Mouse (Mus musculus): Measurements from ENCODE around the gene Calhm6.

Calhm6 gene

DNA sequence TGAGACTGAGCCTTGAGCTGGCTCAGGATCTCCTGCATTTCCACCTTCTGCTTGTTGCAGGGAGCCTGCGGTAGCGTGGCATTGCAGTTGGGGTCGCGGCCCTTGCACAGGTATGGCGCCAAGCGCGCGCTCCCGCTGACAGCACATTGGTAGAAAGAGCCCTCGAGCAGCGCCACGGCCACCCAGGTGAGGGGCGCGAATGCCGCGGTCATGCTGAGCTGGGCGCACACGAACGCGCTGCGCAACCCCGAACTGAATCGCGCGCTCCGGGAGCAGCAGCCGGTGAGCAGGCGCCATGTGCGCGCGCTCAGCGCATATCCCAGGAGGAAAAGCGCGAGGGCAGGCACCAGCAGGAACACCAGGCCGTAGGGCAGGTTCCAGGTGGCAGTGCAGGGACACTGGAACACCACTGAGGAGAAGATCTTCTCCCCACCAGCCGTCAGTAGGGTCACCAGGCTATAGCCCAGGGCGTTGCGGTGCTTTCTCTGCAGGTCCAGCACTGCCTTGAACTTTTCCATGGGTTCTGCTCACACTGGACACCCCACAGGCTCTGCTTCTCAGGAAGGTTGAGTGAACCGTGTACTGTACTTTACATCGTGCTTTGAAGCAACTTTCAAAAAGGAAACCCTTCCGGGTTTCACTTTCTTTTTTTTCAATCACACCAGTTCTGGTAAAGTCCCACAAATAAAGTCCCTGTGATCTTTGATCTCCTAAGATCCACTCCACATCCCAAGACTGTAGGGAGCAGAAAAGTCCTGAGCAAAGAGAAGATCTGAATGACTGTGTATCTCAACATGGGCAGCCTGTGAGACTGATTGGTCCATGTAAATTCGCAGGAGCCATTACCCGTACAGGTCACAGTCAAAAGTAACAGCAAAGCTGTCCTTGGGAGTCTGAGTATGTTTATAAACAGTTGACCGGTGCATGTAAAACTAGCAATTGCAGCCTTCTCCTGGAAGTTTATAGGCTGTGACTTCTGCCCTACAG is at the start of gene Calhm6:
Calhm6 (minus strand) TSS at position 593 of the 987 bp plus-strand sequence.
- no peak for DNase-seq (ENCODE audit: low spot score)

- no peak for DNase-seq (ENCODE audit: low spot score)
Measured at GRCm38 (mm10) chr10:34175870-34176606, 48.3 kb upstream of the Calhm6 start.

- DNase-seq (ENCODE audit: low spot score) = no peak
Measured at GRCm38 (mm10) chr10:34172663-34173282, 45.0 kb upstream of the Calhm6 start.

DNA sequence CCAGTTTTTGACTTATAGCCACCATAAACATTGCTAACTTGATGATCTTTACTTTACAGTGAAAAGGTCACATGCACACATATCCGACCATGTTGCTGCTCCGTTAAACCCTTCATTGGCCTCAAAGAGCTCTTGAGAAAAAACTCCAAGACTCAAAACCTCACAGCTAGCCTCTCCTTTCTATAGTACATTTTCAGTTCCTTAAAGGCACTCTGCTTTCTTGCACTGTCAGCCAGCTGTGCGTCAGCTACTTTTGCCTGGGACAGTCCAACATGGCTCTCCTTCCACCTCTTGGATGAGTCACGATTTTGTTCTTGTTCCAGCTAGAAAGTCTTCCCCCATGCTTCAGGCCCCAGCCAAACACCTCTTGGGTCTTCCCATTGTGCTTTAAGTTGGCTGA is 43.9 kb upstream of the Calhm6 start:
- no peak for DNase-seq (ENCODE audit: low spot score)

GRCm38 (mm10) chr10:34171191-34171590 is 43.4 kb upstream of the Calhm6 start:
- DNase-seq (ENCODE audit: low spot score) = no peak

DNA sequence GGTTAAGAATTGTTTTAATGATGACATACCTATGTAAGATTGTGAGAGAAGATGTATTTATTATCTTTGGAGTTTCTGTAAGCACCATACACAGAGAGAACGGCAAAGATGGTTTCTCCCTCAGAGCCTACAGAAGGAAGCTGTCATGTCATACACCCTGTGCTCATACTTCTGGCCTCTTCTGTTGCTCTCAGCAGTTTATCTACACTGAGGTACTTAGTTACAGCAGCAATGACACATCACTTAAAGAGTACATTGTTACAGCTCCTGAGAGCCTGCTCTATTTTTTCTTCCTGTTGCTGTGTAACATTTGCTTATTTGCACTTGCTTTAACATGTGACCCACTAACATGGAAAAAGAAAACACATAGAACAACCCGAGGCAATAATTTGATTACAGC is 39.2 kb upstream of the Calhm6 start:
- no peak for DNase-seq (ENCODE audit: low spot score)

DNA sequence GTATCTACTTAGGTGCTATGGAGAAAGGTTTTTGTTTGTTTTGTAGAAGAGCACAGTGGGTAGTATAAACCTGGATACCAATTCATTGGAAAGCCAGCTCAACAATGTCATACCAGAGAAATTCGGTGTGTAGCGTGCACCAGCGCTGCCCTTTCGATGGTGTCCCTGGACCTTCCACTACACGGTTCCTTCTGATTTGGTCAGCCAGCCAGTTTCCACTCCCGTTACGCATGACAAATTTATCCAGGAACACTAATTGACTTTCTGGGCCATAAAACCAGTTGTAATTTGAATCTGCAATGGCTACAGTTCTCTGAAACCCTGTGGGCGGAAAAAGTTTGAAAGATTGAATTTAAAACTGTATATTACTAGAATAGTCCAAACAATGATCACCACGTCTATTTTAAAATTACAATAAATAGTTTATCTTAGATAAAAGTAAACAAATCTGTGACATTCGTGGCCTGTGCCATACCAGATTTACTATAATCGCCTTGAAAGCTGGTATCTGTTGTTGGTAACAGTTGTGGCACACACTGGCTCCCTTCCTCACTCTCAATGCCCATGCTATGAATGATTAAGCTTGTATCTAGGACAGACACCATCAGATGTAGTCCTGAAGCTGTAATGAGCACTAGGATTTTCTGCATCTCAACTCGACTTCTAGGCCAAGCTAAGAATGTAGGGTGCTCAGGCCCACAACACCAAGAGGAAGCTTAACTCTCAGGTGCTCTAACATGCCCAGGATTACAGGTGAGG is 28.2 kb upstream of the Calhm6 start:
- no peak for DNase-seq (ENCODE audit: low spot score)

DNA sequence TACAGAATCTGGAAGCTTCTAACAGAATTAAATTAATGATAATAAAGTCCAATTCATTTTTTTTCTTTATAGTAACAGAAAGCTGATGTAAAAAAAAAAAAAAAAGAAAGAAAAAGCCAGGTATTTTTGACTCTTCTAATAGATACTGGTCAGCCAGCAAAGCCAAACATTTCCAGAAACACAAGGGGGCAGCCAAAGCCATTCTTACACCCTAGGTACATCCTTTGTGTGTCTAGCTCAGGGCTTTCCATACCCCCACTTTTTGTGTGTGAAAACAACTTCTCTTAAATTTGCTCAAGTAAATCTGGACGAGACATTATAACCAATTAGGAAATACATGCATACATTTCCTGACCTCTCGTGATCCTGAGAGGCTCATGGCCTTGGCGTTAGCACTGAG is 24.0 kb upstream of the Calhm6 start:
- DNase-seq (ENCODE audit: low spot score) = no peak

DNA sequence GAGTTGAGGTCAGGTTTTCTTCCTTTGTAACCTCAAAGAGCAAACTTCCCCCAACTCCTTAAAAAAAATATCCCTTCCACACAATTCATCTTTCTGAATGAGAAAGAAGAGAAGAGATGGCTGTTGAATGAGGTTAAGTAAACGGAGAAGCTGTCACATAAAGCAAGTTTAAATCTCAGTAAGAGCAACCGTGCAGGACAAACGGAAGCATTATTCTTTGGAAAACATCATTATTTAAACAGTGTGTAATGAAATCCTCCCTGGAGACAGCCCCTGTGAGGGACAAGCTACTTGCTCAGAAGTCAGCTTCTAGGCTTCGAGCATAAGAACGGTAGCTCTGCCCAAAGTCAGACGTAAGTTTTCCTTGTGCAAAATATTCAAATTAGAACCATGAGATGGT is 22.7 kb upstream of the Calhm6 start:
- DNase-seq (ENCODE audit: low spot score) = no peak

GRCm38 (mm10) chr10:34149772-34150171 is 22.0 kb upstream of the Calhm6 start:
- DNase-seq (ENCODE audit: low spot score) = no peak

- DNase-seq (ENCODE audit: low spot score) = no peak
Measured at GRCm38 (mm10) chr10:34141693-34142092, 13.9 kb upstream of the Calhm6 start.

DNA sequence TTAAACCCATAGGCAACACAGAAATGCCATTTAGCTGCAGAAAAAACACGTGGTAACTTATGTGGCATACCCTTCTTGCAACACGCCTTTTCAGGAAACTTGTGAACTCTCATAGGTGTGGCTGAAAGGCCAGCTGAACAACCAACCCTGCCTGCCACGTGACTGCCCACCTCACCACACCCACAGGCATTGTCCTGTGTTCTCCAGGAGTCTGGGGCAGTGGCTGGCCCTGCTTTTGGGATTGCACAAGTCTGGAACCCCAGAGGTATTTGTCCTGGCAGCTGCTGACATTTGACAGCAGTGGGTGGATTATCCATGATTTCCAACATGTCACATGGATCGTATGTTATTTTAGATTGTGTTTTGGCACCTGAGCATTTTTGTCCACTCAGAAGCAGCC is 12.0 kb upstream of the Calhm6 start:
- DNase-seq (ENCODE audit: low spot score) = no peak

DNA sequence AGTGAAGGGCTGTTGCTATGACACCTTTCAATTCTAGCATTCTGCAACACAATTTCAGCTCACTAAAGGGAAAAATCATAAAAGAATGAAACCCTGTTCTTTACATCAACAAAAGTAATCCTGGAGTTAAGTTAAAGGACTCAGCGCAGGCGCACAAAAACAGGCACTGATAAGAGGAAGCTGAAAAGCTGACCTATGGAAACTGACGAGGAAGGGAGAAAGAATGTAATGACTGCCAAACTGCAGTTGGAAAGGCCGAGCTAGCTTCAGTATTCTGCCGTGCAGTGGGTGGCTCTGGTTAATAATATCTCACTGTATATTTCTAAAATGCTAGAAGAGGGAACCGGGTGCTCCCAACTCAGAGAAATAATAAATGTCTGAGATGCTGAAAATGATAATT is 10.2 kb upstream of the Calhm6 start:
- DNase-seq (ENCODE audit: low spot score) = no peak

- no peak for DNase-seq (ENCODE audit: low spot score)
Measured at GRCm38 (mm10) chr10:34136432-34136831, 8.6 kb upstream of the Calhm6 start.

DNA sequence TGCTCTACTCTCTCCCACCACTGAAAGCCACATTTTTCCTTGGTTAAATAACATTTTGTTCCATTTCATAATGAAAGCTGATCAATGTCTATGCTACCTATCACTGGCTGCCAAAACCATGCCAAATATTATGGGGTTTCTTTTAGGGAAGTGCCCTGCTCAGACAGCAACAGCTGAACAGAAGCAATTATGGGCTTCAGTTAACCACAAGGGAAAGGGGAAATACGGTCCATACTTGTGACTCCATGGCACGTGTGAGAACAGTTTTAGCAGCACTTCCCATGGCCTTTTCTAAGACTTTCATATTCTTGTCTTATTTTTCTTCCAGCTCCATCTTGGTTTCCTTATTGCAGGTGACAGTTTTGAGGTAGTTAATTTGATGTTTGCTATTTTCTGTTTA is 3.6 kb upstream of the Calhm6 start:
- DNase-seq (ENCODE audit: low spot score) = no peak

DNA sequence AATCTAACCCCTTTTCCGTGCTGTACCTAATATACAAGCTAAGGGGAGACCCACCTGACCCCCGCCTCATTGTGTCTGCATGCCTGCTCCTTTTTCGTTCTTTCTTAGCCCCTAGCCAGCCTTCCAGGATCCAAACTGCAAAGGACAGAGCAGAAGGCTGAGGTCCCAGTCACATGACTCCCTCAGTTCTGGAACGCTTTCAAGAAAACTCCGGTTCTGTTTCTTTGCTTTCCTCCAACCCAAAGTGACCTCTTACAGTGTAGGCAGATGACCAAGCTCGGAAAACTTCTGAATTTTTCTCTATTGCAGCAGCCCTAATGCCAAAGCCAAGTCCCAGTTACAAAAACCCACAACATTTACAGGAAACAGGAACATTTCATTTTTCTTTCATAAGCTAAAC is 607 bp upstream of the Calhm6 start:
- no peak for DNase-seq (ENCODE audit: low spot score)

GRCm38 (mm10) chr10:34118421-34118820 is 9.4 kb downstream of the Calhm6 start:
- DNase-seq (ENCODE audit: low spot score) = no peak

GRCm38 (mm10) chr10:34117770-34118169 is 10.0 kb downstream of the Calhm6 start:
- no peak for DNase-seq (ENCODE audit: low spot score)

- no peak for DNase-seq (ENCODE audit: low spot score)
Measured at GRCm38 (mm10) chr10:34117131-34117530, 10.7 kb downstream of the Calhm6 start.

DNA sequence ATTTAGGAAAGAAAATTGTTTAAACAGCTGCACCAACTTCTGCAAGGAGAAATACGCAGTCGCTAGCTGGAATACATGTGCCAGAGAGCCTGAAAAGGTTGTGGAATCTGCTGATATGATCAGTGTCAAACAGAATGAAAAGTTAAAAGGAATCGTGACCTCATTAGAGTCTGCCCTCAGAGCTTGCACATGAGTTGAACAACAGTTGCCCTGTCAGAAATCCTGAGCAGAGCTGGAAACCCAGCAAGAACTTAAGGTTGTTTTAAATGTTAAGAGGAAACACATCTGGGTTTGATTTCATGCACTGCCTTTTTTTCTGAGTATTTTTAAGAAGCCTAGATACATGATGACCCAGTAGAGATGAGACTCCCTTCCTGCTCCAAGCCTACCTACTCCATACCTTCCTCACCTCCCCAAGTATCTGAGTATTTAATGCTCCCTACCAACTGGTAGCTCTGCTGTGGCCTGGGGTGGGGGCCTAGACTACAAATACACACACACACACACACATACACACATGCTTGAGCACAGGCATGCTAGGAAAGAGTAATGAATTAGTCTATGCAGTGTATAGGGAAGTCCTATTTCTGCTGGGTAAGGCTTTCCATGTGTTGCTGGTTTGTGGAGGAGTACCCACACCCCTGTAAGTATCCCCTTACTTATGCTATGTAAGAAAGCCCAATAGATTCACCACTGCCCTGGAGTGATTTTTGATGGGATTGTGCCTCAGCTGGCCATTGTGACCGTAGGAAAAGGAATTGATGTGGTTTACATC is 15.6 kb downstream of the Calhm6 start:
- no peak for DNase-seq (ENCODE audit: low spot score)

GRCm38 (mm10) chr10:34110863-34111465 is 16.8 kb downstream of the Calhm6 start:
- no peak for DNase-seq (ENCODE audit: low spot score)
